Comparison of ENCODE assay signal across 19 mouse cellular contexts in genomic region chr16:56526482-56526881, GRCm38 (mm10). TPM values are rescaled to one million over a fixed set of nuclear protein-coding genes. Genes with fewer than 3 reads are reported as not detected.
DNase-seq lines count a peak whose midpoint lies in the region.
"Had no signal": no experiment of that assay in that cellular context is flagged by ENCODE, and none has a peak within 500 bp of the region (broad histone marks: within the 10 kb centered on the region; RNA-seq: fewer than 3 reads in every experiment).

No protein-coding gene starts in this region.

- DNase-seq in cerebellum, adult 11 months, result peak; percentile 8
- no peak for DNase-seq in cerebellum, adult 11-12 months
- peak; percentile 32 to 42 for DNase-seq in cerebellum, adult 18-20 months
- peak; percentile 76 to 78 for DNase-seq in cerebellum, postnatal 10 days
- DNase-seq in layer of hippocampus, postnatal 14 days (ENCODE audit: low spot score in 2 of 2), result peak; percentile 17 to 63
- no peak for DNase-seq in spleen, postnatal 36 days (ENCODE audit: low spot score in 2 of 2)
- no peak for DNase-seq in adrenal gland, adult (ENCODE audit: inconsistent age in 2 of 2, low spot score in 1 of 2)
- DNase-seq: adrenal gland, postnatal 25 days; embryo, embryonic 11 days; gastrocnemius, postnatal 25 days; heart, adult 11 months; kidney, adult 18-20 months; kidney, postnatal 25 days; left cerebral cortex, postnatal 4 days; liver, embryonic 13.5 days; lung, adult 18-20 months; right cerebral cortex, postnatal 25 days; thymus, postnatal 25 days had no signal

RNA-seq across cellular contexts. Expression of gene Abi3bp, which starts 48.8 kb away (rescaled TPM):
- 1 to 10 TPM; 1.3 to 1.7 TPM for total RNA-seq in layer of hippocampus, postnatal 14 days (2021)
- total RNA-seq: megakaryocyte-erythroid progenitor cell, adult 5-6 weeks had no signal

Comparison
In these comparisons a context has a peak if more than half of its experiments do, and no peak if none do; other contexts are left out.
1. DNase-seq: peak in cerebellum, adult 11 months (single experiment), cerebellum, adult 18-20 months (2 of 2), cerebellum, postnatal 10 days (2 of 2) and layer of hippocampus, postnatal 14 days (2 of 2); none in cerebellum, adult 11-12 months (single experiment), spleen, postnatal 36 days (0 of 2) and adrenal gland, adult (0 of 2).